ENCODE assay signal across 9 mouse cellular contexts in genomic region chr4:132075796-132076195, GRCm38 (mm10). TPM values are rescaled to one million over a fixed set of nuclear protein-coding genes. Genes with fewer than 3 reads are reported as not detected.
DNase-seq lines count a peak whose midpoint lies in the region; ATAC-seq and TF ChIP-seq lines count a peak whose summit lies in the region.
"Had no signal": no experiment of that assay in that cellular context is flagged by ENCODE, and none has a peak within 500 bp of the region (broad histone marks: within the 10 kb centered on the region; RNA-seq: fewer than 3 reads in every experiment).

No protein-coding gene starts in this region.

- H3K9me3 ChIP-seq in embryonic facial prominence, embryonic 15.5 days (replicated peaks) = no peaks in the 10 kb centered on the region
- H3K9me3 ChIP-seq in hindbrain, embryonic 14.5 days (ENCODE audit: control insufficient read depth, low read length) = no peaks in the 10 kb centered on the region
- H3K9me3 ChIP-seq in midbrain, embryonic 16.5 days (replicated peaks; ENCODE audit: control insufficient read depth, low read length, poor library complexity, severe bottlenecking) = no peaks in the 10 kb centered on the region

- 3% methylated on average over 1 of the region's 1 CpGs for WGBS in liver, adult 2 months
- WGBS in embryonic facial prominence, embryonic 15.5 days = 54% methylated on average over 1 of the region's 1 CpGs
- WGBS in hindbrain, embryonic 14.5 days = 36% methylated on average over 1 of the region's 1 CpGs
- WGBS in midbrain, embryonic 16.5 days = 17% methylated on average over 1 of the region's 1 CpGs

- peak overlapping the region; percentile 98 for H3K27ac ChIP-seq in liver, adult 2 months (replicated peaks; ENCODE audit: insufficient read depth, low read depth, low read length)
- no peak overlapping the region for H3K27ac ChIP-seq in embryonic facial prominence, embryonic 15.5 days (replicated peaks)
- H3K27ac ChIP-seq in hindbrain, embryonic 14.5 days = no peak overlapping the region
- no peak overlapping the region for H3K27ac ChIP-seq in midbrain, embryonic 16.5 days (ENCODE audit: low read length)

- H3K36me3 ChIP-seq in liver, adult 2 months (ENCODE audit: control insufficient read depth, insufficient read depth, low read length) = no peaks in the 10 kb centered on the region
- H3K36me3 ChIP-seq in embryonic facial prominence, embryonic 15.5 days = no peaks in the 10 kb centered on the region
- no peaks in the 10 kb centered on the region for H3K36me3 ChIP-seq in hindbrain, embryonic 14.5 days (replicated peaks; ENCODE audit: control insufficient read depth, insufficient read depth)
- H3K36me3 ChIP-seq in midbrain, embryonic 16.5 days (ENCODE audit: control insufficient read depth, insufficient read depth, low read length) = no peaks in the 10 kb centered on the region

- no peak for TF ChIP-seq POLR2A in liver, adult 2 months (IDR thresholded peaks at IDR 0.05; ENCODE audit: extremely low read depth, insufficient read depth, low read length)

- no peak for ATAC-seq in embryonic facial prominence, embryonic 15.5 days (ENCODE audit: insufficient number of reproducible peaks, low FRiP score, low TSS enrichment, low read depth)
- ATAC-seq in hindbrain, embryonic 14.5 days (ENCODE audit: low FRiP score) = no peak
- no peak for ATAC-seq in midbrain, embryonic 16.5 days

- no peak for TF ChIP-seq CTCF in liver, adult 2 months (IDR thresholded peaks at IDR 0.05; ENCODE audit: low read depth, low read length)

- peak overlapping the region; percentile 99 for H3K4me2 ChIP-seq in embryonic facial prominence, embryonic 15.5 days (replicated peaks)
- H3K4me2 ChIP-seq in hindbrain, embryonic 14.5 days (replicated peaks) = peak overlapping the region; percentile 99
- peak overlapping the region; percentile 100 for H3K4me2 ChIP-seq in midbrain, embryonic 16.5 days (ENCODE audit: low read length)

- peak; percentile 46 for DNase-seq in liver, adult 2 months (ENCODE audit: extremely low read depth, low read depth, low spot score)
- DNase-seq in liver = no peak
- DNase-seq in hindbrain, embryonic 14.5 days (ENCODE audit: low spot score) = no peak
- no peak for DNase-seq in gastrocnemius, adult 8-10 months (ENCODE audit: low spot score in 2 of 2)
- no peak for DNase-seq in left cerebral cortex, postnatal 36 days (ENCODE audit: low spot score in 2 of 2)
- DNase-seq in thymus, postnatal 4 days = no peak

- H3K9ac ChIP-seq in liver, adult 2 months (ENCODE audit: low read depth, low read length) = peak overlapping the region; percentile 6; the same call in 1 of the 2 replicates
- no peak overlapping the region for H3K9ac ChIP-seq in embryonic facial prominence, embryonic 15.5 days
- H3K9ac ChIP-seq in hindbrain, embryonic 14.5 days = no peak overlapping the region
- no peak overlapping the region for H3K9ac ChIP-seq in midbrain, embryonic 16.5 days (ENCODE audit: low read depth, low read length)

- no peaks in the 10 kb centered on the region for H3K27me3 ChIP-seq in liver, adult 2 months (ENCODE audit: control insufficient read depth, insufficient read depth, low read length)
- H3K27me3 ChIP-seq in embryonic facial prominence, embryonic 15.5 days = 0 out of 2 replicates have a peak, but pooled peaks cover 5% of the 10 kb centered on the region
- no peaks in the 10 kb centered on the region for H3K27me3 ChIP-seq in hindbrain, embryonic 14.5 days (ENCODE audit: control insufficient read depth, insufficient read depth, low read length)
- peaks cover 10% of the 10 kb centered on the region; the same call in 1 of the 2 replicates for H3K27me3 ChIP-seq in midbrain, embryonic 16.5 days (ENCODE audit: control insufficient read depth, insufficient read depth, low read depth, low read length)

- H3K4me1 ChIP-seq in liver, adult 2 months (ENCODE audit: control insufficient read depth, insufficient read depth, low read length) = peaks cover 25% of the 10 kb centered on the region
- H3K4me1 ChIP-seq in embryonic facial prominence, embryonic 15.5 days = peaks cover 29% of the 10 kb centered on the region
- H3K4me1 ChIP-seq in hindbrain, embryonic 14.5 days (replicated peaks; ENCODE audit: control insufficient read depth, insufficient read depth, low read length) = peaks cover 7% of the 10 kb centered on the region; the same call in 1 of the 2 replicates
- peaks cover 6% of the 10 kb centered on the region; the same call in 1 of the 2 replicates for H3K4me1 ChIP-seq in midbrain, embryonic 16.5 days (ENCODE audit: control insufficient read depth, insufficient read depth, low read length)

- no peak overlapping the region for H3K4me3 ChIP-seq in liver, adult 2 months (ENCODE audit: insufficient read depth, low read depth, low read length)
- peak overlapping the region; percentile 76; the same call in 1 of the 2 replicates for H3K4me3 ChIP-seq in embryonic facial prominence, embryonic 15.5 days (replicated peaks)
- peak overlapping the region; percentile 51; the same call in 1 of the 2 replicates for H3K4me3 ChIP-seq in hindbrain, embryonic 14.5 days (replicated peaks; ENCODE audit: low read length)
- peak overlapping the region; percentile 64; the same call in 1 of the 2 replicates for H3K4me3 ChIP-seq in midbrain, embryonic 16.5 days (ENCODE audit: low read depth, low read length)

- peaks cover 28% of the 10 kb centered on the region; the same call in 1 of the 2 replicates for H3K79me2 ChIP-seq in liver, adult 2 months (ENCODE audit: control insufficient read depth, insufficient read depth, low read length)

- intact Hi-C loops in left cerebral cortex, postnatal 36 days (cut with DNase I) = loop anchor here (5.0 kb wide), 2 partner anchors 38 to 158 kb away; no protein-coding TSS in a partner anchor

RNA-seq across cellular contexts. Expression of gene Epb41, which starts 0.7 kb away (rescaled TPM):
- 46.8 and 48.0 TPM in 2 replicates for total RNA-seq in liver, adult 2 months (2014; rRNA removed)
- 29.6 and 40.7 TPM in 2 replicates for polyA plus RNA-seq in liver, adult 2 months (2012; rRNA removed)
- polyA plus RNA-seq in embryonic facial prominence, embryonic 15.5 days (2015; fragmentation: Nextera tagmentation; extraction: Ambion mirVana) = 58.0 and 58.2 TPM in 2 replicates
- 73.3 and 82.9 TPM in 2 replicates for polyA plus RNA-seq in hindbrain, embryonic 14.5 days (2014; fragmentation: Nextera tagmentation; extraction: Ambion mirVana)
- 61.7 and 69.9 TPM in 2 replicates for polyA plus RNA-seq in midbrain, embryonic 16.5 days (2015; fragmentation: Nextera tagmentation; extraction: Ambion mirVana)
- 100 to 1,000 TPM; 114 to 129 (median 121) TPM for total RNA-seq in gastrocnemius, adult 8-10 months (2022)
- total RNA-seq in left cerebral cortex, postnatal 36 days (2021) = 10 to 100 TPM; 36.5 to 44.3 TPM

RNA-seq across cellular contexts. Expression of gene Gm10300, which starts 1.3 kb away (rescaled TPM):
- total RNA-seq in liver, adult 2 months (2014; rRNA removed) = 0.09 and 0.20 TPM in 2 replicates
- 0.04 and 0.13 TPM in 2 replicates for polyA plus RNA-seq in liver, adult 2 months (2012; rRNA removed)
- polyA plus RNA-seq in embryonic facial prominence, embryonic 15.5 days (2015; fragmentation: Nextera tagmentation; extraction: Ambion mirVana) = 0.09 and 0.13 TPM in 2 replicates
- polyA plus RNA-seq in hindbrain, embryonic 14.5 days (2014; fragmentation: Nextera tagmentation; extraction: Ambion mirVana) = not detected in 2 replicates
- not detected in 2 replicates for polyA plus RNA-seq in midbrain, embryonic 16.5 days (2015; fragmentation: Nextera tagmentation; extraction: Ambion mirVana)
- total RNA-seq in gastrocnemius, adult 8-10 months (2022) = under 1 TPM in 3 of 4 experiments, not detected in 1; 0.10 to 0.22 (median 0.11) TPM
- under 1 TPM in 1 of 2 experiments, not detected in 1; 0.22 TPM for total RNA-seq in left cerebral cortex, postnatal 36 days (2021)
- polyA plus RNA-seq: brain, embryonic 14.5 days had no signal
